Mouse (Mus musculus) intestine, postnatal 0 days (tissue): ENCODE results near the gene Pbx1. TPM values are rescaled to one million over a fixed set of nuclear protein-coding genes. Genes with fewer than 3 reads are reported as not detected.

Experiments
- ATAC-seq: fragments of 200-750 bp; cut with Nextera tagmentation; 2 replicates; pipeline ENCODE4 v1.8.0; 2017; ENCODE audit warnings: mild to moderate bottlenecking, moderate TSS enrichment, moderate library complexity
- H3K27ac ChIP-seq: fragments of 300-500 bp; sonication (generic); 2 replicates; pipeline ENCODE4 v1.5.1; 2014; ENCODE audit warnings: mild to moderate bottlenecking, low read depth, low read length, moderate library complexity
- H3K27me3 ChIP-seq: fragments of 300-500 bp; sonication (generic); replicated peaks from 2 replicates; pipeline ENCODE4 v1.6.1; 2014; ENCODE audit warnings: low read length, mixed read lengths; ENCODE audit not compliant: control insufficient read depth, insufficient read depth
- H3K36me3 ChIP-seq: fragments of 300-500 bp; sonication (generic); 2 replicates; pipeline ENCODE4 v1.6.1; 2014; ENCODE audit warnings: mild to moderate bottlenecking, moderate library complexity; ENCODE audit not compliant: control insufficient read depth, insufficient read depth
- H3K4me1 ChIP-seq: fragments of 300-500 bp; sonication (generic); replicated peaks from 2 replicates; pipeline ENCODE4 v1.6.1; 2014; ENCODE audit warnings: antibody characterized with exemption, low read length, mixed read lengths; ENCODE audit not compliant: control insufficient read depth, insufficient read depth
- H3K4me2 ChIP-seq: fragments of 300-500 bp; sonication (generic); replicated peaks from 2 replicates; pipeline ENCODE4 v1.6.1; 2014; ENCODE audit warnings: low read depth, mild to moderate bottlenecking, moderate library complexity
- H3K4me3 ChIP-seq: fragments of 300-500 bp; sonication (generic); 2 replicates; pipeline ENCODE4 v1.5.1; 2014; ENCODE audit warnings: low read depth, low read length
- H3K9ac ChIP-seq: fragments of 300-500 bp; sonication (generic); 2 replicates; pipeline ENCODE4 v1.6.1; 2014; ENCODE audit warnings: mild to moderate bottlenecking, low read depth, low read length
- H3K9me3 ChIP-seq: fragments of 300-500 bp; sonication (generic); 2 replicates; pipeline ENCODE4 v1.6.1; 2016; ENCODE audit warnings: mixed run types; ENCODE audit not compliant: control insufficient read depth
- CTCF ChIP-seq: sonication (generic); IDR thresholded peaks from 2 replicates; pipeline ENCODE4 v1.5.1; 2016; ENCODE audit warnings: low read depth, mild to moderate bottlenecking, control low read depth, antibody characterized with exemption, moderate library complexity
- WGBS: fragments of 180-500 bp; shearing (Covaris S2); extraction: QIAGEN DNeasy Blood & Tissue Kit; methylation state at CpG from one replicate; pipeline ENCODE4 v1.1.7; 2014; 5-methylcytosine and 5-hydroxymethylcytosine counted together
- polyA plus RNA-seq: library from polyadenylated mRNA; unstranded; fragments of >200 nt; fragmentation: Nextera tagmentation; extraction: Ambion mirVana; gene quantifications from 2 replicates; pipeline ENCODE4 v1.2.1, GENCODE M21; 2015

Gene Pbx1
- polyA plus RNA-seq, 1 experiment from 2014 or later, result 9.8 TPM

DNA sequence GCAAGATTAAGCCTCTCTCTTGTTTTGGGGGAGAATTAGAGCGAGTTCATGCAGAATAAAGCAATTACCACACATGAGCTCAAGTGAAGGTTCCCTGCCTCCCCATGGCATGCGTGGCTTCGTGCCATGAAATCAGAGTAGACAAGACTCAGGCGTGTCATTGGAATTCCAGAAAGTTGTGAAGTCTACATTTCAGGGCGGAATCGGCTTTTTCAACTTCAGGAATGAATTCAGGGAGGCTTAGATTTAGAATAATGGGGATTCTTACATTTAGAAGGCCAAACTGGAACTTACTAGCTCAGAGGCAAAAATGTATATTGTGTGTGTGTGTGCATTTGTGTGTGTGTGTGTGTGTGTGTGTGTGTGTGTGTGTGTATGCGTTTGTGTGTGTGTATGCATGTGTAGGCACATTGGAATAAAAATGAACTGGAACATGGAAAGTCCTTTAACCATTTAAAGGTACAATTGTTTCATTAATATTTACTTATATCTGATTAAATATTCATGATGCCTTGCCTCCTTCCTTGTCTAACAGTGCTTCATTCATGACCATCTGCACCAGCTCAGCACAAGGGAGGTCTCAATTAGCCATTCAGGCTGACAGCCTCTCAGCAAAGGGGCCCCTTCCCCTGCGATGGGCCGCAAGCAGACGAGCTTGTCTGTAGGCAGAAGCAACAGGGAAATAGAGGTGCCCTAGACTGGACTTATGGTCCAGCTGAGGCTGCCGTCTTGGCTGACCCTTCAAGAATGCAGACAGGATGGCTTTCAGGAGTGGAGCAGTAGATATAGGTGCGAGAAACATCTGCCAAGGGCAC lies 41.4 kb upstream of the Pbx1 start:
- Histone ChIP-seq H3K4me2 (no peak overlapping the region), H3K27me3 (no peaks in the 10 kb centered on the region), H3K27ac (no peak overlapping the region), H3K9ac (no peak overlapping the region), H3K4me3 (no peak overlapping the region), H3K36me3 (no peaks in the 10 kb centered on the region), H3K9me3 (no peaks in the 10 kb centered on the region), H3K4me1 (no peaks in the 10 kb centered on the region)
- ATAC-seq, result no peak
- 67% methylated on average over 12 of the region's 12 CpGs for WGBS
- no peak for TF ChIP-seq CTCF

DNA sequence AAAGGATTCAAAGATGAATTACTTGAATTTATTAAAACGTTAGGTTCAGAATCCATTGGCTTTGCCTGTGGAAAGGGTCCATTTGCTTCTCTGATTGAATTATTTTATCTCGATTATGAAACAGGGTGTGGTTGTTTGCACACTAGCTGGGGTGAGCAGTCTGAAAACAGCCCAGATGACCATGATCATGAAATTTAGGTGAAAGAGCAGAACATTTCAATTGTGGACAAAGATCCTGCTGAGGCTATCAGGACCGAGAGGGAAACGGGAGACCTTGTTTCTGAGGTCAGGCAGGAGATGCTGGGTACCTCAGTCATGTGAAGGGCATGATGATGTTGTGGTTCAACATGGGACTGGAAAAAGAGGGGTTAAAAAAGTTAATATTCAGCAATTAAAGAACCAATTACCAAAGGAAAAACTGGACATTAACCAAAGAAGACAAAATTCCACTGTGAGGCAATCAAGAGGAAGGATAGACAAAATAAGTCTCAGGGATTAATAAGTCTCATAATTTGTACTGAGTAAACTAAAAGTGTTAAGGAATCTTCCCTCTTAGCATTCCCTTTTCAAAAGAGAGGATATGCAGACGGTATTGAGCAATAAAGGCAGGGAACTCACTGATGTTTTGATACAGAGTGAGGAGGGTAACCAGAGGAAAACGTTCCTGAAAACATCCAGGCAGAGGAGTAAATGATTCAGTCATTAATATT lies 40.6 kb upstream of the Pbx1 start:
- no peak overlapping the region for H3K27ac ChIP-seq
- no peak for TF ChIP-seq CTCF
- H3K4me2 ChIP-seq, result no peak overlapping the region
- no peak overlapping the region for H3K9ac ChIP-seq
- H3K9me3 ChIP-seq, result no peaks in the 10 kb centered on the region
- H3K27me3 ChIP-seq, result no peaks in the 10 kb centered on the region
- H3K4me3 ChIP-seq, result no peak overlapping the region
- WGBS, result 45% methylated on average over 6 of the region's 6 CpGs
- H3K36me3 ChIP-seq, result no peaks in the 10 kb centered on the region
- ATAC-seq, result no peak
- no peaks in the 10 kb centered on the region for H3K4me1 ChIP-seq

DNA sequence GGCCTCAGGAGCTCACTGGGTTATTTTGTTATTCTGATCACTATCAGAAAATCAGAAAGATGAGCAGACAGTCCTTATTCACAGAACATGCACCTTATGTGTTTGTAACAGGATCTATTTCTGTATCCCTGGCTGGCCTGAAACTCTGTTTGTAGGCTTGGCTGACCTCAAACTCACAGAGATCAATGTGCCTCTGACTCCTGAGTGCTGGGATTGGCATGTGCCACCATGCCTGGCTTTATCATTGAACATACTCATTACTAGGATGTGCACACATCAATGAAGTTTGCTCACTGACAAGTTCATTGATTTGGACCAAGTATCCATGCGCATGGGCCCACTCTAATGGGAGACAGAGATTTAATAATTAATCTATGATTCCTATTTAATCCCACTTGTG lies 27.4 kb upstream of the Pbx1 start:
- Histone ChIP-seq H3K36me3 (no peaks in the 10 kb centered on the region), H3K9me3 (no peaks in the 10 kb centered on the region), H3K27me3 (no peaks in the 10 kb centered on the region), H3K4me3 (no peak overlapping the region), H3K4me1 (no peaks in the 10 kb centered on the region), H3K4me2 (no peak overlapping the region), H3K9ac (no peak overlapping the region), H3K27ac (no peak overlapping the region)
- TF ChIP-seq CTCF, result no peak
- WGBS, result 78% methylated on average over 1 of the region's 1 CpGs
- ATAC-seq, result no peak

- WGBS, result 45% methylated on average over 7 of the region's 7 CpGs
These were observed 25.2 kb upstream of the Pbx1 start for GRCm38 (mm10) chr1:168457191-168457747.

DNA sequence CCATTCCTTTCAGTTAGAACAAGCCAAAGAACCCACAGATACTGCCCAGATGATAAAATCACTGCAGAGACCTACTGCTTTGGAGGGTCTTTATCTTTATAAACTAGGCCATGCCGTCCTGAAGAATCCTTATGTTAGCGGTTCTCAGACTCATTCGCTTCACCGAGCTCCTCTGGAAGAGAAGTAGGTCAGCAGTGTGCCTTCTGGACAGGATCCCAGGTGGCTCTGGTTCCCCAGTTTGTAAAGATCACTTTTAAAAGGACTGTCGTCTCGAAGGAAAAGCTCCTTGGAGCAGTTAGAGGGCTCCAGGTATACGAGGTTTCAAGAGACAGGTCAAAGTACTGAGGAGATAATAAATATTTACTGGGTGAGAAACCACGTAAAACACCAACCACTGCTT lies 23.1 kb upstream of the Pbx1 start:
- H3K9me3 ChIP-seq, result no peaks in the 10 kb centered on the region
- no peak for TF ChIP-seq CTCF
- 62% methylated on average over 8 of the region's 8 CpGs for WGBS
- no peaks in the 10 kb centered on the region for H3K36me3 ChIP-seq
- H3K27ac ChIP-seq, result no peak overlapping the region
- no peaks in the 10 kb centered on the region for H3K27me3 ChIP-seq
- H3K4me1 ChIP-seq, result no peaks in the 10 kb centered on the region
- H3K4me2 ChIP-seq, result no peak overlapping the region
- ATAC-seq, result no peak
- no peak overlapping the region for H3K4me3 ChIP-seq
- H3K9ac ChIP-seq, result no peak overlapping the region

More at GRCm38 (mm10) chr1:168457191-168457747, 25.2 kb upstream of the Pbx1 start:
- H3K4me3 ChIP-seq, result no peak overlapping the region
- H3K9ac ChIP-seq, result no peak overlapping the region
- H3K4me1 ChIP-seq, result no peaks in the 10 kb centered on the region
- H3K36me3 ChIP-seq, result no peaks in the 10 kb centered on the region
- no peaks in the 10 kb centered on the region for H3K27me3 ChIP-seq
- no peak overlapping the region for H3K27ac ChIP-seq
- H3K9me3 ChIP-seq, result no peaks in the 10 kb centered on the region
- no peak overlapping the region for H3K4me2 ChIP-seq
- TF ChIP-seq CTCF, result peak; percentile 26; the same call in 1 of the 2 replicates
- no peak for ATAC-seq

DNA sequence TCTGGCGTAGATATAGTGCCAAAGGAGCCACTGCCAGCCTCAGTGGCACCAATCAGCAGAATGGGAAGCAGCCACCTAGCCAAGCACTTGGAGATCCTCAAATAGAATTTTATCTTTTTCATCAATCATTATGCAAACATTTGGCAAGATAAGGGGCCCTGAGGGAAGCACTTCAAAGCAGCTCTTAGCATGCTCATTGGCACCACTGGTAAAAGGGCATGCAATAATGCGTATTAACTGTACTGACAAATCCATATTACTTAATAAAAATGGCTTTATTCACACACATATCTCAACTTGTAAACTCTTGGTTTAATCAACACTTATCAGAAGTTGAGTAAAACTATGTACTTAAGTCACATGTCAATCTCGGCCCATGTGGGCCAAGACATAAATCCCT lies 1.6 kb upstream of the Pbx1 start:
- WGBS, result 68% methylated on average over 3 of the region's 3 CpGs
- no peak overlapping the region for H3K4me3 ChIP-seq
- TF ChIP-seq CTCF, result no peak
- H3K27me3 ChIP-seq, result no peaks in the 10 kb centered on the region
- ATAC-seq, result no peak
- no peaks in the 10 kb centered on the region for H3K36me3 ChIP-seq
- no peak overlapping the region for H3K27ac ChIP-seq
- no peaks in the 10 kb centered on the region for H3K9me3 ChIP-seq
- H3K4me2 ChIP-seq, result no peak overlapping the region
- H3K4me1 ChIP-seq, result no peaks in the 10 kb centered on the region
- H3K9ac ChIP-seq, result no peak overlapping the region
